Mouse (Mus musculus): Measurements from ENCODE around the gene Notum.

Notum gene

GRCm38 (mm10) chr11:120615606-120616203 is 45.3 kb downstream of the Notum start:
- DNase-seq = no peak

GRCm38 (mm10) chr11:120615167-120615566 is 45.8 kb downstream of the Notum start:
- DNase-seq = no peak

- no peak for DNase-seq
Measured at GRCm38 (mm10) chr11:120613976-120614375, 47.0 kb downstream of the Notum start.

GRCm38 (mm10) chr11:120613481-120613972 is 47.4 kb downstream of the Notum start:
- no peak for DNase-seq

GRCm38 (mm10) chr11:120612763-120613162 is 48.2 kb downstream of the Notum start:
- peak; percentile 78 for DNase-seq

- DNase-seq = no peak
Measured at GRCm38 (mm10) chr11:120610477-120611046, 50.4 kb downstream of the Notum start.

GRCm38 (mm10) chr11:120609250-120609649 is 51.7 kb downstream of the Notum start:
- DNase-seq = peak; percentile 14

- DNase-seq = peak; percentile 21
Measured at GRCm38 (mm10) chr11:120608241-120609034, 52.5 kb downstream of the Notum start, which contains the start of gene Npb. TSS of gene Npb (plus strand) at chr11:120608477.

GRCm38 (mm10) chr11:120606764-120607163 is 54.2 kb downstream of the Notum start:
- DNase-seq = no peak

GRCm38 (mm10) chr11:120605667-120606066 is 55.3 kb downstream of the Notum start:
- DNase-seq = no peak

Data from retina, postnatal 1 day (tissue).